Mouse (Mus musculus): Measurements from ENCODE around the gene Gm44973.
A peak's percentile ranks its signal among the peaks of the same experiment; 100 is the strongest.

GRCm38 (mm10) chr7:5047313-5047712 lies 32.0 kb downstream of the Gm44973 start:
- TF ChIP-seq CTCF (IDR thresholded peaks at IDR 0.05; ENCODE audit: low read depth), result peak; percentile 49
- TF ChIP-seq EP300 (IDR thresholded peaks at IDR 0.05; ENCODE audit: low read depth), result no peak
